Mouse (Mus musculus): ENCODE measurements at regions not wholly inside any gene's neighbourhood (a gene's known extent, or its start where the extent isn't known, plus 50 kb on each side); places are given as distances from the start of the nearest gene placed in this dataset.

DNA sequence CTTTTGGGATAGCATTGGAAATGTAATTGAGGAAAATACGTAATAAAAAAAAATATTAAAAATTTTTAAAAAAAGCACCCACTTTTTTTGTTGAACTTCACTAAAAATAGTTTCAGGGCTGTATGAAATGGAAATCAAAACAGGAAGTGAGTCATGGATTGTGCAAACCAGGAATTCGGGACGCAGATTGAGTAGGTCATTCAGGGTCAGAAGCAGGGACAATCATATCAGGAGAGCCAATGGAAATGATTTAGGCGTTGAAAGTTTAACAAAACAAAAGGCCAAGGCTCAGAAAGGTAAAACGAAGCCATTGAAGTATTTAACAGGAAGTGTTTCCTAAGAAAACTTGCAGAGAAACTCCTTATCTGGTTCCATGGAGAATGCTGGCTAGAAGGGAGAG lies 69.6 kb upstream of the Pou1f1 start:
- no peak for TF ChIP-seq POLR2A (IDR thresholded peaks at IDR 0.05; ENCODE audit: extremely low read depth, insufficient read depth, low read length)
- TF ChIP-seq CTCF (IDR thresholded peaks at IDR 0.05; ENCODE audit: low read depth, low read length) = no peak
